Mouse (Mus musculus) heart, postnatal 0 days (tissue): ENCODE results near the gene Arx.

Experiments used
- CTCF ChIP-seq: IDR thresholded peaks from 2 replicates; pipeline ENCODE4 v1.5.1; 2016; ENCODE audit warnings: antibody characterized with exemption, control low read depth, low read depth
- EP300 ChIP-seq: IDR thresholded peaks from 2 replicates; pipeline ENCODE4 v1.6.1; 2016; ENCODE audit warnings: antibody characterized with exemption, low read depth

DNA sequence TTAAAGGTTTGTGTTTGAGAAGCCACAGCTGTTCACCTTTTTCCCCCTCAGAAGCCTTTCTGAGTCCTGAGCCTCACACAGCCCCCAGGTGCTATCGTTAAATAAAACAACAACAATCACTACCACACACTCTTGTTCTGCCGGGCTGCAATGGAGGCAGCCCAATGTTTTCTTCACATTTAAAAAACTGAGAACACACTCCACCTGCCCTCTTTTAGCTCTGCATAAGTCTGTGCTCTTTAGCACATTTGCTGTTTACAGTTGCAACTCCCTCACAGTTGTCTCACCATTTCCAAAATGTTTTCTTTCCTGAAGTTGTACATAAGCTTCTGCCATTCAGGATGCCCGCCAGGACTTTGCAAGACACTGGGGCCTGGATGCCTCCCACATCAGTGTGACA is 10.6 kb upstream of the Arx start:
- TF ChIP-seq EP300 (no peak), CTCF (no peak)
